Mouse (Mus musculus): ENCODE results near the gene Mlh3. TPM values are rescaled to one million over a fixed set of nuclear protein-coding genes. Genes with fewer than 3 reads are reported as not detected.

Mlh3 gene
- polyA plus RNA-seq, 2 experiments from 2014 or later: 10.0 to 10.4 TPM

DNA sequence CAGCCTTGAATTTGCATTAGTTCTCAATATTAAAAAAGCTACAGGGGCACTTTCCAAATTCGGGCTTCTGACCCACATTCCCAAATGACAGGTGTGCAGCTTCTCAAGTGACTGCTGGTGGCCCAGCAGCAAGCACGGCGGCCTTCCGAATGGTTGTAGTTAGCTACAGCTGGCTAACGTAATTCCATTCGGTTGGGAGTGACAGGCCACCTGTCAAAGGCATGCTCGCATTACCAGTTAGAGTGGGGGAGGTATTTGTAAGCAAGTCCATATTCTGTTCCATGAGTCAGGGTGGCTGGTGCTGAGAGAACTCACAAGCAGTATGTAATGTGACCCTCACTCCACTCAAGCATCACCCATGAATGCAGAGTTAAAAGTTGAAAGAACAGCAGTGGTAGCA, 43.2 kb downstream of the Mlh3 start:
- ATAC-seq: no peak

DNA sequence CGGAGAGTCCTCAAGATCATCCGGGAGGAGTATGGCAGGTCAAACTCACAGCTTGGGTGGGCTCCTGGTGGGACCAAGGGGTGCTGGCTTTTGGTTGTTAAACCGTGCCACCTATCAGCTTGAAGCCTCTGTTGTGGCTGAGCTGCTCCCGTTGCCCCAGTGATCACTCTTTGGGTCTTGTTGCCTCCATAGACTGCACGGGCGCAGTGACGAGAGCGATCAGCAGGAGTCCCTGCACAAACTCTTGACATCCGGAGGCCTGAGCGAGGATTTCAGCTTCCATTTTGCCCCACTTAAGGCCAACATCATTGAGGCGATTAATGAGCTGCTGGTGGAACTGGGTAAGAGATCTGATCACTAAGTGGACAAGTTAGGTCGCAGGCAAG, 50.5 kb downstream of the Mlh3 start:
- peak; percentile 24 for ATAC-seq

DNA sequence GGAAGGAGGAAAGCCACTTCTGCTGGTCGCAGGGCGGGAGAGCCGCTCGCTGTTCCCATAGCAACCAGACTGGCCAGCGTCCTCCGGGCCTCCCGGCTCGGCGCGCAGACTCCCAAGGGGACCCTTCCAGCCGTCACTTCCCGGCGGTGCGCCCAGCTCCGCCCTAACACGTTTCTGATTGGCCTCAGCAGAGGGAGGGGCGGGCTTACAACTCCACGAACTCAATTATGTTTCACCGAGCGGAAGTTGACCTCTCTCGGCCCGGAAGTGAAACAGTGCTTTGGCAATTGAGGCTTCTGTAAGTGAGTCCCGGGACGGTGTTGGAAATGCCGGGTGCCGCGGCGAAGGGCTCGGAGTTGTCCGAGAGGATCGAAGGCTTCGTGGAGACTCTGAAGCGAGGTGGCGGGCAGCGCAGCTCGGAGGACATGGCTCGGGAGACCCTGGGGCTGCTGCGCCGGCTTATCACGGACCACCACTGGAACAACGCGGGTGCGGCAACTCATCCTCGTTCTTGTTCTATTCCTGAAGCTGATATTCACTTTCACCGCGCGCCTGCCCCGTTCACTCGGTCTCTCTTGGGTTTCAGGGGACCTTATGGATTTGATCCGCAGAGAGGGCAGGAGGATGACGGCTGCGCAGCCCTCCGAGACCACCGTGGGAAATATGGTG, 51.0 kb downstream of the Mlh3 start, which contains the start of gene Eif2b2:
Gene Eif2b2 (plus strand): TSS at position 246 of the 669 bp plus-strand sequence.
- ATAC-seq: peak; percentile 100

DNA sequence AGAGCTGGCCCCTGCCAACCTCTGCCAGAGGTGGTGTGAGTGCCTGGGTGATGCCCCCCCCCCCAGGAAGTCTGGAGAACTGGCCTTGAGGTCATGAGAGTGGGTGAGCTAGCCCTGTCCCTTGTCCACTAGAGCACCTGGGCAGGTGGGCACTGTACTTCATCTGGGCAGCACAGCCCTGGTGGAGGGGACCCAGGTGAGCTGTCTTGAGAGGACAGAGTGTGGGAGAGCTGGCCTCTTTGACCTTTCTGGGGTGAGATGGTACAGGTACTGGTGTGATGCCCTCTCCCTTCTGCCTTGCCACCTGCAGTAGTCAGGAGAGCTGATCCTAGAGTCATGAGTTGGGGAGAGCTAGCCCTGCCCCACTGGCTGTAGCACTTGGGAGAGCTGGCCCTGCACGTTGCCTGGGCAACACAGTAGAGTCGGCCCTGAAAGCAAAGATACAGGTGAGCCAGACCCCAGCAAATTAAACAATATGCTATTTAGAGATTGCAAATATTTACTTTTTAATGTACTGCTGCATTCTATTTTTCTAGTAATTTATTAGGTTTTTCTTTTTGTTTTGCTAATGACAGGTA, 52.6 kb downstream of the Mlh3 start:
- ATAC-seq: no peak

DNA sequence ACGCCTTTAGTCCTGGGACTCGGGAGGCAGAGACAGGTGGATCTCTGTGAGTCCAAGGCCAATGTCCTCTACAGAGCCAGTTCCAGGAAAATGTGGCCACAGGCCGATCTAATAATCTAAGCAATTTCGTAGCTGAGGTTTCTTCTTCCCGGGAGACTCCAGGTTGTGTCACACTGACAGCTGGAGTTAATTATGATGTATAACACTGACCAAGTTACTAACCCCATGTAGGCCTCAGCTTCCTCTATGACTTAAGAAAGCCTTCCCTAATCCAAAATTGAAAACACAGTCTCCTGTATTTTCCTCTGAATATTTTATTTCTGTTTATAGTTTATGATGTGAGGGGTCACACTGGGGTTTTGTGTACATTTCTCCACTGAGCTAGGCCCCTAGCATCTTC, 55.4 kb downstream of the Mlh3 start:
- no peak for ATAC-seq

DNA sequence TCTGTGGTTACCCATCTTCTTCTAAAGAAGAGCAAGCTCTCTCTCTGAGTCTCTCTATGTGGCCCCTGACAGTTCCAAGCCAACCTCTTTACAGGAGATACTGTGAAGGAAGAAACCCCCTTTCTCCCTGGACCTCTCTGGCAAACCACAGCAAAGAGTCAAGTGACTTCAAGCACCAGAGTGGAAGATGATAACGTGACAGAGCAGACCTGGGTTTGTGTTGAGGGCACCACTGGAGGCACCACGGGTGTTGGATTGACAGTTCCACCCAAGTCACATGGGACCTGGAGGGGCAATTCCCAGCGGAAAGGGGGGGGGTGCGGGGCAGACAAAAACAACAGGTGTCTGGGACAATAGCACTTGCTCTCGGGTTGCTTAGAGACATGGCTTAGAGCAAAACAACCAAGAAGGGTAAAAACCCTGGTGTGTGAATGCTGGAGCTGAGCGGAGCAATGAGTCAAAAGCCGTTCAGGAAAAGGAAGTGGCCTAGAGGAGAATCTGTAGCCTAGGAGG, 61.7 kb downstream of the Mlh3 start:
- ATAC-seq: no peak

DNA sequence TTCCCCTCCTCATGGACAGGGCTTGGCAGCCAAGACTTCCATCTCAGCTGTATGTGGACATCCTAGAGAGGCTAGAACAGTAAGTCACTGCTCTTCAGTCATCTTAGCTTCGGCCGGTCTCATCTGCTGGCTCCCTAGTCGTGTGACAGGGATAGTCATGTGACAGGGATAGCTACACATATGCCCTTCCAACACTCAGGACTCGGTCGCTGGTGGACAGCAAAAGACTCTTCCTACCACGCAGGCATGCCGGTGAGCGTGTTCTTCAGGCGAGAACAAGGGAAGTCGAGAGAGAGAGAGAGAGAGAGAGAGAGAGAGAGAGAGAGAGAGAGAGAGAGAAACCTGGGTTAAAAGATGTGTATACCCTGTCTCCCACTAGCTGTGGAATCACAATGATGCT, 65.0 kb downstream of the Mlh3 start:
- ATAC-seq: no peak

DNA sequence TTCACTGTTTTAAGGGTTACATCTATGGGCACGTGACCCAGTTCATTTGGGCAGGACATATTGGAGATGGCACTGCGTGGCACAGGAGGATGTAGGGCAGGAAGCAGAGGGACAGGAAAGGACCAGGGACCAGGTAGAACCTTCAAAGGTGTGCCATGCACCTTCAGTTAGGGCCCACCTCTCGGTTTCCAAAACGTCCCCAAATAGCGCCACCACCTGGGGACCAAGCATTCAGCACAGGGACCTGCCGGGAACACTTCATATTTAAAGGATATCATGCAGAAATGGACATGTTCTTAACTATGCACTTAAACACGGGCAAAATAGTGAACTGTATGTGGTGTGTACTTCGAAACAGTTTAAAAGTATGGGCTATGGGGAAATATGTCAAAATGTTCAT, 66.3 kb downstream of the Mlh3 start:
- no peak for ATAC-seq

DNA sequence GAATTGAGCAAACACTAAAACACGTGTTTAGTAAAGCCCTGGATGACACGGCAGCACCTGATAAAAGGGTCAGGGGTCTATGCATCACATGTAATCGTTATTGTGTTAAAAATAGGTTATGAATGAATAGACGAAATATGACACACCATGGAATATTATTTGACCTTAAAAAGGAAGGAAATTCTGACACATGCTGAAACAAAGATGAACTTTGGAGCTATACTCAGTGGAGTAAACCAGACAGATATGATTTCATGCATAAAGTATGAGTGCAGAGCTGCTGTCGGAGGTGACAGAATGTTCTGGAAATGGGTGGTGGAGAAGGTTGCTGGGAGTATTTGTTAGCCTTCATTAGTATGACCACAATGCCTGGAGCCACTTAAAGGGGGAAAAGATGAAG, 66.7 kb downstream of the Mlh3 start:
- ATAC-seq: no peak

DNA sequence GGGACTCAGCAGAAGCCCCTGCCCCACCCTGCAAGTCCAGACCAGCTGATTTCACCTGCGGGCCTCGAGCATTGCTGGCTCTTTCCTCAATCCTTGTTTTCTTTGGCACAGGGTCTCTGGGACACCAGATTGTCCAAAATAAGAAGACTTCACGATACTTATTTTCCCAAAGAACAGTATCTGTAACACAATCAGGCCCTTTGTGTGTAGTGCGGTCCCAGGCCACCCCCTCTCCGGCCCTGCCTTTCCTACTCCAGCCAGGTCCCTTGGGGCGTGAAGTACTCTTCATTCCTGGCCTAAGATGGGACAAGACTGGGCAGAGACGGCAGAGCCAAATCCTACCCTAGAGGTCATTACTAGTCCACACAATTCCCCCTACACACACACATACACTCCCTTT, 68.2 kb downstream of the Mlh3 start:
- no peak for ATAC-seq

DNA sequence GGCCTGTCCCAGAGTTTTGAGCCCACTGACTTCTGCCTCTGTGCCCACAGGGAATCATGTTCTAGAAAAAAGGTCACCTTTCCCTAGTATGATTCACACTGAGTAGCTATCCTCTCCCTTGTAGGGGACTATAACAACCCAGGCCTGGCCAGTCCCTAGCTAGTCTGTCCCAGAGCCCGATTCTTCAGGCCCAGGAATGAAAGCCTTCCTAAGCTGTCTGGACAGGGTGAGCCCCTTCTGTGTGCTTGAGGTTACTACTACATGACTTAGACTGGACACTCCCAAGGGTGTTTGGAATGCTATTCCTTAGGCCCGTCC, 68.6 kb downstream of the Mlh3 start:
- ATAC-seq: no peak

DNA sequence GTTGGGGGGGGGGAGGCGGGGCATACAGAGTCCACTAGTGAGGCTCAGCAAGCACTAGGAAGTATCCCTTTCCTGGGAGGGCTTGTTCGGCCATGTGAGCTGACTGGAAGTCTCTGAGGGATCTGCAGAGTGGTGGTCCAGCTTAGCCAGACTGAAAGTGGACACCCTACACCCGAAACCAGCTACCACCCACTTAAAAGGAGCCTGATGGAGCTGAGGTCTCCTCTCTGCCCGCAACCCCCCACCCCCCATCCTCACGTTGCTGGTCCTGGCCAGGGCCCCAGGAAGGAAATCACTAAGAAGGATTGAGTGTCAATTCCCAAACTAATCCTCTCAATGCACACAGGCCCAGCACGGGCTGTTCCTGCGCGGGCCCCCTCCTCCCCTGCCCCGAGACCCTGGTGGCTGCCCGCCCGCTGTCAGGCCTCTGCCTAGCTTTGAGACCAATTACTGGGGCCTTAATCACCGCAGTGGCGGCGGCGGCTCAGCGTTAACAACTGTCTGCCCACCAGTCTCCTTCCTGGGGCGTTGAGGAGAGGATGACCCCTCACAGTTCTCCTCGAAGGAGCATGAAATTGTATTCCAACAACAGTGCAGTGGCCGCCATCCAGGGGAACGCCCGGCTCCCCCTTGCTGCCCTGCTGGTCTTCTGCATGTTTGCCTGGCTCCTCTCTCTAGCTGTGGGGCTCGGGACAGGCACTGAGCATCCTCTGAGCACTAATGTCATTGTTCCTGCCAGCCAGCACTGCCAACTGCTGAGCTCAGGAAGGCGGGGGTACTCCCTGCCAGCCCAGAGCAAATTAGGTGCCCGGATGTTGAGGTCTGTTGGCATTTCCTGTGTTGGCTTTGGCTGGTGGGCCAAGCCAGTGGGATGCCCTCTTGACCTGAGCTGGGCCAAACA, 69.2 kb downstream of the Mlh3 start:
- no peak for ATAC-seq

DNA sequence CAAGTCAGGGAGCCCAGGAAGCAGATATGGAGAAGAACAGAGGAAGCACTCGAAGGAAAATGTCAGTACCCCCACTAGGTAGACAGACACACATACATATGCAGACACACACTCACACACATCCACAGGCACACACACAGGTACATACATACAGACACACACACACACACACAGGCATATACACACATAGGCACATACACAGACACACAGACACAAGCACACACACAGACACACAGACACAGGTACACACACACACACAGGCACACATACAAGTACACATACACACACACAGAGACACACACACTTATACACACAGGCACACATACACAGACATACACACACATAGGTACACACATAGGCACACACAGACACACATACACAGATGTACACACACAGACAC, 70.4 kb downstream of the Mlh3 start:
- ATAC-seq: no peak

DNA sequence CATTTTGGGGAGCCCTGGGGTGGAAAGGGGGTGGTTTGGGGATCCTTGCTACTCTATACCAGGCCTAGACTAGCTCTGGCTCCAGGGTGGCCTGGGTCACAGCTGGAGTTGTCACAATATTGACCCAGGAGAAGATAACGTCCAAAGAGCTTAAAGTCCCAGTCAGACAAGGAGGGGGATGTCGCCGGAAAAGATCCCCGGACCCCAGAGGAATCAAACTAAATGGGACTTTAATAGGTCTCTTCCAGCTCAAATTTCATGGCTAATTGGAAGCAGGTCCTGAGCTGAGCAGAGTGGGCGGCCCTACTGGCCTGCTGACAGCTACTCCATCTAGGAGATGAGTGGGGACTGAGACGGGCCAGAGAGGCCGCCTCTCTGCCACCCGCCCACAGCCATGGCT, 72.5 kb downstream of the Mlh3 start:
- no peak for ATAC-seq

DNA sequence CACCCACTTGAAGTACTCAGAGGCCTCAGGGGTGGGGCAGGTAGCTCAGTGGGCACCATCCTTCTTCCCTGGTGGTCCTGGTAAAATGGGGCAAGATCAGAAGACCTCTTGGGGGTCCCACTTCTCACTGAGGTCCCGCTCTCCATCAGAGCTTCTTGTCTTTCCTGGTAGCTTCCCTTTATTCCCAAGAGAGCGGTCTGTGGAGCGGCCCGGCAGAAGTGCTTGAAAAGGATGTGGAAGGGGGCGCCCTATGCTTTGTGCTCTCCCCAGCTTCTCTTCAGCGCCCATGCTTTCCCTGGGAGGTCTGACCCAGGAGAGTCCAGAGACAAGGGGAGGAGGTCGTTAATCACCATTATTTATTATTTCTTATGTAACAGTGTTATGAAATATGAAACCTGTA, 73.0 kb downstream of the Mlh3 start:
- no peak for ATAC-seq

DNA sequence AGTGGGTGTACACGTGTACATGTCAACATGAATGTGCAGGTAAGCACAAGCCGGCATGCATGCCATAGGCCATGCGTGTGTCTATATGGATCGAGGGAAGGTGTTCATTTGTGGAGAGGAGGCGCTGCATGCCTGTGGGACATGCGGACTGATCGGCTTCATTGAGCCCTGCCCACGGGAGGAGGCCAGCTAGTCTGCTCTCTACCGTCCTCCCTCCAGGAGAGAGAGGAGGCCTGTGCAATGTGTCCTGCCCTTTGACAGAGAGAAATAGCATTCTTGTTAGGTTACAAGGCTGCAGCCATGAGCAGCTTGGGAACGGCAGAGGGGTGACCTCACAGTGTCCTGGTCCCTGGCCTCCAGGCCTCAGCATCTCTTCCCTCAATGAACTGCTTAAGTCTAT, 74.2 kb downstream of the Mlh3 start:
- no peak for ATAC-seq

DNA sequence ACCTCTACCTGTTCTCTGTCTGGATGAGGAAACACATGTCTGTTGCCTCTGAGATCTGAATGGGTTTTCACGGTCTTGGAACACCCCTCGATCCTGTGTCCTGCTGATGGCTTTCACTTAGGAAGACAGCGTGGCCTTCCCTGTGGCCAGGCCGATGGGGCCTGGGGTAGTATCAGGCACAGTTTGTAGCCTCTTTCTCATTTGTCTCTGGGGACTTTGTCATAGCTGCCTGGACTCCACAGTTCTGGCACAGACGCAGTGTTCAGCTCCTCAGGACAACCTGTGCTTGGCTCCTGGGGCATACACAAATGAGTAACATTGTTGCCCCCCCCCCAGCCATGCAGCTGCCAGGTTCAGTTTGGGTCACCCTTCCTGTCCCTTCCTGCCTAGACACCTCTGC, 75.3 kb downstream of the Mlh3 start:
- ATAC-seq: no peak

DNA sequence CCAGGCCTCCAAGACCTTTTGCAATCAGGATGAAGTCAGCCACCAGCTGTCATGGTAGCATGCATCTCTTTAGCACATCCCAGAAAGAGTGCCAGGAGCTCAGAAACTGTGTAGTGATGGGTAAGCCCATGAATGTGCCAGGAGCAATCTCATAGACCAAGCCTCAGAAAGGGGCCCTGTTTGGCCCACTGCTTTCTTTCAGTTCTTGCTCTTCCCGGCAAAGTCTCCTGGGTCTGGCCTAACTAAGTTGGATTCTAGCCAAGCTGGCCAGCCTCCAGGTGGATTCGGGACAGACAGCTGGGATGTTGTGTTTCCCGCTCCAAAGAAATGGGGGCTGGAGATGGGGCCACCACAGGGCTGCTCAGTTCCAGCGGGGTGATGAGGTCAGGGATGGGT, 75.8 kb downstream of the Mlh3 start:
- ATAC-seq: no peak

DNA sequence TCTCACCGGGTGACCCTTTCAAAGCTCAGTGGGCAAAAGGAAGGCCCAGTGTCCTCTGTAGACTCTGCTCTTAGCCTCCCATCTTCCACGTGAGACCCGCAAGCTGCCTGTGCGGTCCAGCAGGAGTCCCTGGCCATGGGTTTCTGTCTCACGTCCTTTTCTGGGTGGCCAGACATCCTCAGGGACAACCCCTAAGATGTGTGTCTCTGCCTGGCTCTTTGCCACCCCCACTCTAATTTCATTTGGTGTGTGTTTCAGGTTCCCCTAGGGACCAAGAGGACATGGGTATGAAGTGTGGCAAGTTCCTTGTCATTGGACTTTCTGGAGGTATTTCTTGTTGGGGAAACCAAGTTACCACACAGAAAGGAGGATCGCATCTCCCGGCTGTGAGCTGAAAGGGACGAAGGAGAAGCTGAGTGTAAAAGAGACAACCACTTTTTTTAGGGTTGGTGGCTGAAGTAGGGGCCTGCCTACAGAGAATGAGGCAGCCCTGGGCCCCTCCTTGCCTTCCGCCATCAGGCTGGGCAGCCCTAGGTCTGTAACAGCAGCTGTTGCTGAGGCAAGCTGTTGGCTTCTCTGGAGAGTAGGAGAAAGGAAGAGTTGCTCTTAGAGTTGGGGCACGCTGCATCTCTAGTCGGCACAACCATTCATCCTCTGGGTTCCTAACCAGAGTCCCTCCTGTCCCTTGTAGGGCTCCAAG, 76.3 kb downstream of the Mlh3 start:
- no peak for ATAC-seq

DNA sequence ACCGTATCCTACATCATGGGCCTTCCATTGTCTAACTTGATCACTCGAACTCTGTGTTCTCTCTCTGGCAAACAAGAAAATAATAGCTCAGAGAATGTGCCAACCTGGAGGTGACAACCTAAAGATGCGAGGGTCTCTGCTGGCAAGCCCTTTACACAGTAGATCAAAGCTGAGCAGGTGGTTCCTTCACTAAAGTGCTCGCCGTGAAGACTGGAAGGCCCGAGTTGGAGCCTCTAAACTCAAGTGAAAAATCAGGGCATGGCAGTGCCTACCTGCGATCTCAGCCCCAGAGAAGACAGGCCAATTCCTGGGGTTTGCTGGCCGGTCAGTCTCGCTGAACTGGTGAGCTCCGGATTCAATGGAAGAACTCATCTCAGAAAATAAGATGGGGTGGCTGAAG, 77.3 kb downstream of the Mlh3 start:
- no peak for ATAC-seq

DNA sequence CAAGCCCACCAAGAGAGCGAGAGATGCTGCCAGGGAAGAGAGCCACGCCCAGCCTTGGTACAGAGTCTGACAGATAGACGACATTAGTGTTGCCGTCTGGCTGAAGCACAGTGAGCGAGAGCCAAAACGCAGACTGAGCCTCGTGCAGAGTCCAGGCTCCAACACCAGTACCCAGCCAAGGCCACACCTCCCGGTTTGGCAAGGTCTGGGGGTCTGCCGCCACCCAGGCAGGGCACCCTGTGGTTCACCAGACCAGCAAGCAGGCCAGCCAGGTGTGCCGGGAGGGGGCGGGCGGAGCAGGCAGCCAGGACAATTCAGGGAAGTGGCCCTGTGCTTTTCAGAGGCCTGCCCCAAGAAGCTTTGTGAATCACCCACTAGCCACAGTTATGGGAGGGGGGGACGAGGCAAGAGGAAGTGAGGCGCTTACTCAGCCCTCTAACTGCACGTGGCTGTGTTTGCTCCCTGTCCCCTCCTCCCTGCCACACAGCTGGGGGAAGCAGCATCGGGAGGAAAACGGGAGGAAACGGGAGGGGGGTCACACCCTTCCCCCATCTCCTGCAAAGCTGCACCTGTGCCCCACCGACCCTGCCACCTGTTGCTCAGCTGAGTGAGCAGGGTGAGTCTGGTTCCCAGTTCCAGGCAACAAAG, 77.8 kb downstream of the Mlh3 start:
- ATAC-seq: no peak

DNA sequence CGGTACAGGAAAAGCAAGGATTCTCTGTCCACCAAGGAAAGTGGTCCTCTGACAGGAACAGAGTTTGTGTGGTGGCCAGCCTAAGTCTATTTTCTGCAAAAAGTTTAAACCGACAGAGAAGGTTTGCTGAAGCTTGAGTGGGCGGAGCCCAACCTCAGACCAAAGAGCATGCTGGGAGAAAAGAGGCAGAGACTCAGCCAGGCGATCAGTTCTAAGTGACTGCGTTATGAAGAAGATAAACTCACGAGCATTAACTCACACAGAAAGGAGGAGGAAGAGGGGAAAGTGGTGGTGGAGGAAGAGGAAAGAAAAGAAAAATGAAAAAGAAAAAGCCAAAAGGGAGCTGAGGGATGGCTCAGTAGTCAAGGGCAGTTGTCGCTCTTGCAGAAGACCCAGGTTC, 80.1 kb downstream of the Mlh3 start:
- no peak for ATAC-seq

DNA sequence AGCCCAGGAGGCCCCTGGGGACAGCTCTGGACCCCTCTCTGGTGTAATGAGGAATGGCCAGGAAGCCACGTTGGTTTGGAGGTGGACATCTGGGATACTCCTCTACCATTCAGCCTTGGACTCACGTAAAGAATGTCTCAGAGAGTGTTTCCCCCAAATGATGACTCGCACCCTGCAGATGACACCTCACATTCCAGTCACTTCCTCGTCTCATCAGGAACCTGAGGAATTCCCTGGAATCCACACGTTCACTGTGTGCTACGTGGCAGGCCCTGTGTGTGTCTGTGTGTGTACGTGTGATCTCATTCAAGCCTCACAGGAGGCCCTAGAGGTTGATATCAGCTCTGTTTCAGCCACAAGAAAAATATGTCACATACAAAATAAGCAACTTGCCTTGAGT, 84.0 kb downstream of the Mlh3 start:
- ATAC-seq: no peak
